Mouse (Mus musculus) right cerebral cortex, adult 2 months (tissue): ENCODE measurements around the gene D230025D16Rik.
"Not testable (repeated sequence)": the region's sequence is repeated elsewhere in the genome, so short reads cannot be mapped to it uniquely, and the experiment has no call there.

ENCODE experiments used
- DNase-seq, 2 experiments: peaks; one replicate each; pipeline ENCODE4 v3.0.0; 2021 to 2022; ENCODE audit warnings: low spot score in 2 of 2

The D230025D16Rik gene

GRCm38 (mm10) chr8:105224413-105225271 lies at the start of gene D230025D16Rik:
Gene D230025D16Rik, plus strand, starts transcription at chr8:105225145.
- DNase-seq = peak; percentile 95 to 96

GRCm38 (mm10) chr8:105175287-105175686 lies 49.7 kb upstream of the D230025D16Rik start:
- DNase-seq = not testable (repeated sequence)

DNA sequence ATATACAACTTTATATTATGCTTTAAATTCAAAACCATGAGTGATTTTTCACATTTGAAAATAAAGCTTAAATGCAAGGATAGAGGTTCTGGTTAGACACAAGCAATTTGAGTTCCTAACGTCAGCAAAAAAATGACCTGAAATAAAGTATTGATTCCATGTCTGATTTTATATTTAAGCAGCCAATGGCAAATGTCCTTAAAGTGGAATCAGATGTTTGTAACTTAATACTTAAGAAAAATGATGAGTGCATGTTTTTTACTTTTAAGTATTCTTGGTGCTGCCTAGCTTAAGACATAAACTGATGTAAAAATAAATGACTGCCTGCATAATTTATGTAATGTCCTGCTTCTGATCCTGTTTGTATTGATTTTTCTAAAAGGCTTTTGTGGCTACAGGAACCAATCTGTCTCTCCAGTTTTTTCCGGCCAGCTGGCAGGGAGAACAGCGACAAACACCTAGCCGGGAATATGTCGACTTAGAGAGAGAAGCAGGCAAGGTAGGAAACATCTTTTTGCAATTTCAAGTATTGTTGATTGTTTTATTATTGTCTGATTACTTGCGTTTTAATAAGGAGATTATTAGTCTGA lies 46.6 kb upstream of the D230025D16Rik start:
- no peak for DNase-seq

- no peak for DNase-seq
These were observed 42.7 kb upstream of the D230025D16Rik start for GRCm38 (mm10) chr8:105182201-105182600.

GRCm38 (mm10) chr8:105186467-105187005 lies 38.4 kb upstream of the D230025D16Rik start:
- DNase-seq = no peak

GRCm38 (mm10) chr8:105192182-105192581 lies 32.8 kb upstream of the D230025D16Rik start:
- no peak for DNase-seq

- no peak for DNase-seq
These were observed 19.2 kb upstream of the D230025D16Rik start for GRCm38 (mm10) chr8:105205748-105206147.

- DNase-seq = no peak
These were observed 18.1 kb upstream of the D230025D16Rik start for GRCm38 (mm10) chr8:105206766-105207275.

DNA sequence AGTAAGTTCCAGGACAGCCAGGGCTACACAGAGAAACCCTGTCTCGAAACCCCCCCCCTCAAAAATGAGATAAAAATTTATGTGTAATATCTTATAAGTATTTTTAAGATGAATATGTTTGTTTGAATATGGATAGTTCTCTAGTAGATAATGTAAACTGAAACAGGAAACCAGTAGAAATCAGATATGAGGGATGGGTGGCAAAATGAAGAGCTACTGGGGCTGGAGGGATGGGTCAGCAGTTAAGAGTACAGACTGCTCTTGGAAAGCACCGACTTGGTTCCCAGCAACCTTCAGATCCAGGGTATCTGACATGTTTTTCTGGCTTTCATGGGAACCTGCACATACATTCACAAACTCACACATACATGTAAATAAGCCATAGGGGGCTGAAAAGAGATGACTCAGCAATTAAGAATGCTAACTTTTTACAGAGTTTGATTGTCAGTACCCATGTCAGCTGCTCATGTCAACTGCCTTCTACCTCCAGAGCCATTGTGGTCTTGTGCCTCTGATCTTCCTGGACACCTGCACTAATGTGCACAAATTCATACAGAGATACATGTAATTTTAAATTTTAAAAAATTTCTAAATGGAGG lies 17.2 kb upstream of the D230025D16Rik start:
- no peak for DNase-seq

DNA sequence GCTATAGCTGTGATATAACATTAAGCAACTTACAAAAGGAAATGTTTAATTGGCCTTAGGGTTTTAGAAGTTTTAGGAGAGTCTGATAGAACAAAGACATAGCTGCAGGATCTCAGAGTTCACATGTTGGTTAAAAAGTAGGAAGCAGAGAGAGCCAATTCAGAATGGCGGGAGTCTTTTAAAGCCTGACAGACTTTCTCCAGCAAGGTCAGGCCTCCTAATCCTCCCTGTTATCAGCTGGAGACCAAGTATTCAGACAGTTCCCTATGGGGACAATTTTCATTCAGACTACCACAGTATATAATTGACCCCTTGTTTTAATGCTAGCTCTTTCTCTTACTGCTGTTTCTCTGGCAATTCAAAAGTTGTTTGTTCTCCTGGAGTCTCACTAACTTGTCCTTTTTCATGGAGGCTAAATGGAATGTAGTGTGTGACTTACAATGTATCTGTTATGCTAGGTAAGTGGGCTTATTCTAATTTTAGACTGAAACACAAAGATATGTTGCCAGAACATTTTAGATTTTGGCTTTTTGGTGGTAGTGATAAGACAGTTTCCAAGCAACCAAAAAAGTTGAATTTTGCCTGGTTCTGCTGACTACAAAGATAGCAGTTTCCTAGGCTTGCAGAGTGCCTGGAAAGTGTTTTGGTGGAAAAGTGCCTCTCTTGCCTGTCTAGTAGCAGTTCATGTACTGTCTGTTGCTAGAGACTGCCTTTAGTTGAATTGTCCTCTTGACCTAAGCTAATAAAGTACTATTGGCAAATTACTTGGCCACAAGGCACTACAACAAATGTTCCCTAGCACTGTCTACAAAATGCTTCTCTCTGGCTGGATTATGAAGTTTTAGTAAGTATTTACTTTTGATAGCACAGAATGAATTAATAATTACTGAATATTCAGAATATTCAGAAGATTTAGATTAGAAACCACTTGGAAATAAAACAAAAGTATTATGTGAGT lies 15.5 kb upstream of the D230025D16Rik start:
- DNase-seq = no peak

DNA sequence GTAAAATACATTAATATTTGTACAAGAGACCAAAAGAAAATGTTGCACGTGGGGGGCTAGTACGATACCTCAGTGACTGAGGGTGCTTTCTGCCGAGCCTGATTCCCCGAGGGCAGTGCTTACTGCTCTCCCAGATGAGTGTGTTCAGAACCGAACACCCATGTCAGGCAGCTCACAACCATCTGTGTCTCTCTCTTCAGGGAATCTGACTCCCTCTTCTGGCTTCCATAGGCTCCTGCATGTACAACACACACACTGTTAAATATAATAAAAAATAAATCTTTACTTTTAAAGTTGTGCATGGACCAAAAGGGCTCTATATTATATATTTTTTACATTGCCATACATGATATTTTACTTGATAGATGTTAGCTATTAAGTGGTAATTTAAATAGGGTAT lies 10.8 kb upstream of the D230025D16Rik start:
- DNase-seq = no peak

GRCm38 (mm10) chr8:105217926-105218522 lies 6.9 kb upstream of the D230025D16Rik start:
- no peak for DNase-seq

DNA sequence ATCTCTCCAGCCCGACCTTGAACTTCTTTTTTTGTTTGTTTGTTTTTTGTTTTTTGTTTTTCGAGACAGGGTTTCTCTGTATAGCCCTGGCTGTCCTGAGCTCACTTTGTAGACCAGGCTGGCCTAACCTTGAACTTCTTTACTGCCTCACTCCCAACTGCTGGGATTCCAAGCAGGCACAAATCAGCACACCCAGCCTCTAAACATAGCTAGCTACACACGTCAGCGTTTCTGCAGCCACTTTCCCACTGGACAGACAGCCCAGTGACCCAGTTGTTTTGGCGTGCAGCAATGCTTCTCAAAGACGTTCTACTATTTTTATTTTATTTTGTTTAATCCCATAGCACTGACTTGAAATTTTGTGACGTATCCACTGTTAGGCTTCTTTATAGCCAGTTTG lies 1.1 kb upstream of the D230025D16Rik start:
- no peak for DNase-seq

- DNase-seq = no peak
These were observed 288 bp downstream of the D230025D16Rik start for GRCm38 (mm10) chr8:105225272-105225593.

- DNase-seq = no peak
These were observed 972 bp downstream of the D230025D16Rik start for GRCm38 (mm10) chr8:105225917-105226316.

DNA sequence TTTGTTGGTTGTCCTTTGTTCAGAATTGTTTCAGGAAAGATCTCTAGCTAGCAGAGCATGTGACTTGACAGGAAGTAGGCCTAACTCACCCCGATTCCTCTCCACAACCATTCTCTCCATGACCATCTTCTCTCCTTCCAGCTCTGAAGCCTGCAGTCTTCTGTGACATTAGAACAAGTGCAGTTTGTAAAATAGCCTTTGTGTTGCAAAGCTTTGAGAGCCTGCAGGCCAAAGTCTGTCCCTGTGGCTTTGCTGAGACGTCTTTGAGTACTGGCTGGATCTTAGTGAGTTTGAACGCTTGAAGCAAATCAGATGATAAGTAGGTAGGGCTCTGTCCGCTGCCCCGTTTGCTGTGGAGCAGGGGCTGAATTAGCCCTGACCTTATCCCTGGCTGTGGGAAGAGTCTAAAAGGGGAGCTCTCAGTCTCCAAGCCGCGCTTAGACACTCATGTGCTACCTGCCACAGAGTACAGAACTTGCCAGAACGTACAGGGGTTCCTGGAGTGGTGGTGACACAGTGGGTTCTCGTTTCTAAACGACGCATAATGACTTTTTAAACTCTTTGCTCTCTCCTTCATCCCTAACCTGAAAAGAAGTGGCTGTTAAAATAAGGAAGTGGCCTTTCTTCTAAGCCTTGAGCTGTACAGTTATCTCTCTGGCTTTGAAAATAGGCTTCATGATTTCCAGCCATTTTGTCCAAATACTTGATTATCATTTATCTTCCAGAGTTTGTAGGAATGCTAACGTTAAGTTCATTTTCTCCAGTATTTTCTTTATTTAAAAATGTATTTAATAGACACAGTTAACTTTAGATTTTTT lies 6.8 kb downstream of the D230025D16Rik start:
- DNase-seq = no peak

DNA sequence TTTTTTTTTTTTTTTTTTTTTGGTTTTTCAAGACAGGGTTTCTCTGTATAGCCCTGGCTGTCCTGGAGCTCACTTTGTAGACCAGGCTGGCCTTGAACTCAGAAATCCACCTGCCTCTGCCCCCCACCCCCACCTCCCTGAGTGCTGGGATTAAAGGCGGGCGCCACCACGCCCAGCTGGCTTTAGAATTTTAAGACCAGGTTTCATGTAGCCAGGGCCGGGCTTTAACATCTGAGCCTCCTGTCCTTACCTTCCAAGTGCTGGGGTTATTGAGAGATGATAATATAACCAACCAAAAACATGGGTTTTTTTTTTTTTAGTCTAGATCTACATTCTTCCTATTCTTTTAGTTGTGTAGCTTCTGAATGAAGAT lies 7.4 kb downstream of the D230025D16Rik start:
- DNase-seq = not testable (repeated sequence)

GRCm38 (mm10) chr8:105233126-105233935 lies 8.4 kb downstream of the D230025D16Rik start:
- no peak for DNase-seq

DNA sequence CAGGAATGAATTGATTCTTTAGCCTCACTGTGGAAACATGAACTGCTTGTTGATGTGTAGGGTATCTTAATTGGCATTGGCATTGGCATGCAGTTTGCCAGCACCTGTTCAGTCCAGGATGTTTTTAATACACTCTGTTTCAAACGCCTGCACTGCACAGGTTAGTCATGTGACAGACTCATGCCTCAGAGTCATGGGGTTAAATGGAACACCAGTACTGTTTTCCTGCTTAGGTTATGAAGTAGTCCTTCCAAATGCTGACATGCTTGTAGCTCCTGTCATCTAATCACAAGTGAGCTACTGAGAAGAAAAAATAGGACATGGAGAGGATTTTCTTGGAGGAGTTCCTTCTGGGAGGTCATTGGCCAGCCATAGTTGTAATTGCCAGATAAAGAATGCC lies 10.3 kb downstream of the D230025D16Rik start:
- DNase-seq = no peak
